Mouse (Mus musculus) neural tube, embryonic 11.5 days (tissue): ENCODE data around the gene Mrpl24. TPM values are rescaled to one million over a fixed set of nuclear protein-coding genes. Genes with fewer than 3 reads are reported as not detected.
"Not testable (repeated sequence)": the region's sequence is repeated elsewhere in the genome, so short reads cannot be mapped to it uniquely, and the experiment has no call there.

ENCODE experiments used
- ATAC-seq: fragments of 200-750 bp; cut with Nextera tagmentation; 2 replicates; pipeline ENCODE4 v1.8.0; 2017; ENCODE audit warnings: moderate number of reproducible peaks, mild to moderate bottlenecking, moderate TSS enrichment, moderate library complexity; ENCODE audit not compliant: insufficient read depth, low FRiP score, low TSS enrichment
- DNase-seq: peaks from one replicate; pipeline ENCODE4 v3.0.0-alpha.2; 2015; ENCODE audit warnings: low spot score
- H3K27ac ChIP-seq: fragments of 300-500 bp; sonication (generic); 2 replicates; pipeline ENCODE4 v1.5.1; 2014; ENCODE audit warnings: low read depth, mild to moderate bottlenecking, low read length
- H3K27me3 ChIP-seq: fragments of 300-500 bp; sonication (generic); 2 replicates; pipeline ENCODE4 v1.6.1; 2014; ENCODE audit warnings: mild to moderate bottlenecking, low read length, mixed read lengths; ENCODE audit not compliant: control insufficient read depth, insufficient read depth
- H3K36me3 ChIP-seq: fragments of 300-500 bp; sonication (generic); 2 replicates; pipeline ENCODE4 v1.6.1; 2014; ENCODE audit warnings: mild to moderate bottlenecking, low read length, moderate library complexity, mixed read lengths; ENCODE audit not compliant: control insufficient read depth, insufficient read depth
- H3K4me1 ChIP-seq: fragments of 300-500 bp; sonication (generic); 2 replicates; pipeline ENCODE4 v1.6.1; 2014; ENCODE audit warnings: low read length, mixed read lengths; ENCODE audit not compliant: control insufficient read depth, insufficient read depth
- H3K4me2 ChIP-seq: fragments of 300-500 bp; sonication (generic); 2 replicates; pipeline ENCODE4 v1.6.1; 2014; ENCODE audit warnings: low read depth, mild to moderate bottlenecking, moderate library complexity
- H3K4me3 ChIP-seq: fragments of 300-500 bp; sonication (generic); 2 replicates; pipeline ENCODE4 v1.5.1; 2014; ENCODE audit warnings: low read depth, low read length
- H3K9ac ChIP-seq: fragments of 300-500 bp; sonication (generic); 2 replicates; pipeline ENCODE4 v1.6.1; 2014; ENCODE audit warnings: mild to moderate bottlenecking, low read length
- H3K9me3 ChIP-seq: fragments of 300-500 bp; sonication (generic); 2 replicates; pipeline ENCODE4 v1.6.1; 2016; ENCODE audit warnings: low read length; ENCODE audit not compliant: control insufficient read depth
- WGBS: fragments of 180-500 bp; shearing (Covaris S2); extraction: QIAGEN DNeasy Blood & Tissue Kit; methylation state at CpG from one replicate; pipeline ENCODE4 v1.1.7; 2014; 5-methylcytosine and 5-hydroxymethylcytosine counted together
- polyA plus RNA-seq: library from polyadenylated mRNA; unstranded; fragments of >200 nt; fragmentation: Nextera tagmentation; extraction: Ambion mirVana; gene quantifications from 2 replicates; pipeline ENCODE4 v1.2.1, GENCODE M21; 2014

The Mrpl24 gene
- polyA plus RNA-seq, 1 experiment from 2014 or later = 79.2 TPM

GRCm38 (mm10) chr3:87891481-87891880 lies 27.8 kb upstream of the Mrpl24 start:
- Histone ChIP-seq H3K4me1 (no peaks in the 10 kb centered on the region), H3K9ac (no peak overlapping the region), H3K4me3 (no peak overlapping the region), H3K27ac (no peak overlapping the region), H3K36me3 (no peaks in the 10 kb centered on the region), H3K4me2 (no peak overlapping the region), H3K9me3 (no peaks in the 10 kb centered on the region), H3K27me3 (no peaks in the 10 kb centered on the region)
- no peak for ATAC-seq
- DNase-seq = no peak
- 61% methylated on average over 3 of the region's 3 CpGs for WGBS

GRCm38 (mm10) chr3:87893367-87893905 lies 25.9 kb upstream of the Mrpl24 start:
- DNase-seq = no peak
- H3K4me2 ChIP-seq = no peak overlapping the region
- no peak overlapping the region for H3K4me3 ChIP-seq
- H3K27me3 ChIP-seq = no peaks in the 10 kb centered on the region
- no peak for ATAC-seq
- no peaks in the 10 kb centered on the region for H3K4me1 ChIP-seq
- no peaks in the 10 kb centered on the region for H3K9me3 ChIP-seq
- H3K9ac ChIP-seq = no peak overlapping the region
- H3K27ac ChIP-seq = no peak overlapping the region
- 79% methylated on average over 3 of the region's 3 CpGs for WGBS
- no peaks in the 10 kb centered on the region for H3K36me3 ChIP-seq

GRCm38 (mm10) chr3:87899266-87899665 lies 20.0 kb upstream of the Mrpl24 start:
- no peak for DNase-seq
- Histone ChIP-seq H3K4me1 (no peaks in the 10 kb centered on the region), H3K36me3 (no peaks in the 10 kb centered on the region), H3K27ac (no peak overlapping the region), H3K4me2 (no peak overlapping the region), H3K27me3 (no peaks in the 10 kb centered on the region), H3K9ac (no peak overlapping the region), H3K9me3 (no peaks in the 10 kb centered on the region), H3K4me3 (no peak overlapping the region)
- WGBS = 70% methylated on average over 3 of the region's 3 CpGs
- no peak for ATAC-seq

- no peak overlapping the region for H3K4me3 ChIP-seq
- H3K4me1 ChIP-seq = no peaks in the 10 kb centered on the region
- WGBS = 81% methylated on average over 3 of the region's 3 CpGs
- no peak overlapping the region for H3K9ac ChIP-seq
- ATAC-seq = no peak
- H3K9me3 ChIP-seq = no peaks in the 10 kb centered on the region
- no peak overlapping the region for H3K4me2 ChIP-seq
- no peaks in the 10 kb centered on the region for H3K27me3 ChIP-seq
- DNase-seq = no peak
- H3K27ac ChIP-seq = no peak overlapping the region
- no peaks in the 10 kb centered on the region for H3K36me3 ChIP-seq
Measured at GRCm38 (mm10) chr3:87899776-87900175, 19.5 kb upstream of the Mrpl24 start.

GRCm38 (mm10) chr3:87901036-87901624 lies 18.2 kb upstream of the Mrpl24 start:
- H3K27me3 ChIP-seq = no peaks in the 10 kb centered on the region
- no peak overlapping the region for H3K4me2 ChIP-seq
- no peak overlapping the region for H3K9ac ChIP-seq
- no peaks in the 10 kb centered on the region for H3K4me1 ChIP-seq
- no peak overlapping the region for H3K4me3 ChIP-seq
- DNase-seq (no peak), ATAC-seq (no peak)
- H3K27ac ChIP-seq = no peak overlapping the region
- no peaks in the 10 kb centered on the region for H3K9me3 ChIP-seq
- 53% methylated on average over 1 of the region's 1 CpGs for WGBS
- no peaks in the 10 kb centered on the region for H3K36me3 ChIP-seq

- not testable (repeated sequence) for DNase-seq, H3K9ac ChIP-seq, H3K27me3 ChIP-seq, H3K4me2 ChIP-seq, H3K36me3 ChIP-seq, H3K27ac ChIP-seq, H3K9me3 ChIP-seq, H3K4me3 ChIP-seq, H3K4me1 ChIP-seq, ATAC-seq
- WGBS = 71% methylated on average over 6 of the region's 6 CpGs
Measured at GRCm38 (mm10) chr3:87901959-87902358, 17.3 kb upstream of the Mrpl24 start.

- Histone ChIP-seq H3K9me3 (no peaks in the 10 kb centered on the region), H3K4me2 (no peak overlapping the region), H3K4me3 (no peak overlapping the region), H3K27ac (no peak overlapping the region), H3K9ac (no peak overlapping the region), H3K36me3 (no peaks in the 10 kb centered on the region), H3K27me3 (no peaks in the 10 kb centered on the region), H3K4me1 (peaks cover 4% of the 10 kb centered on the region; the same call in 1 of the 2 replicates)
- no peak for DNase-seq
- ATAC-seq = no peak
- 51% methylated on average over 5 of the region's 5 CpGs for WGBS
Measured at GRCm38 (mm10) chr3:87903821-87904220, 15.5 kb upstream of the Mrpl24 start.

GRCm38 (mm10) chr3:87905880-87906485 lies 13.3 kb upstream of the Mrpl24 start, which contains the start of gene Hdgf:
Hdgf (plus strand) TSS chr3:87906321.
- Histone ChIP-seq H3K27ac (peak within 1 kb of the TSS; percentile 84), H3K9ac (peak within 1 kb of the TSS; percentile 97), H3K4me2 (peak within 1 kb of the TSS; percentile 89), H3K9me3 (no peaks in the 10 kb centered on the region), H3K4me1 (peaks cover 18% of the 10 kb centered on the region), H3K36me3 (no peaks in the 10 kb centered on the region), H3K27me3 (no peaks in the 10 kb centered on the region), H3K4me3 (peak within 1 kb of the TSS; percentile 98)
- peak; percentile 98 for DNase-seq
- WGBS = under 1% methylated on average over 52 of the region's 57 CpGs
- peak; percentile 95 for ATAC-seq

- no peaks in the 10 kb centered on the region for H3K27me3 ChIP-seq
- peaks cover 20% of the 10 kb centered on the region for H3K4me1 ChIP-seq
- H3K9ac ChIP-seq = peak overlapping the region; percentile 97
- WGBS = 0% methylated on average over 24 of the region's 47 CpGs
- peak overlapping the region; percentile 89 for H3K4me2 ChIP-seq
- peak overlapping the region; percentile 98 for H3K4me3 ChIP-seq
- no peaks in the 10 kb centered on the region for H3K36me3 ChIP-seq
- H3K9me3 ChIP-seq = no peaks in the 10 kb centered on the region
- DNase-seq (peak; percentile 52), ATAC-seq (peak; percentile 39)
- H3K27ac ChIP-seq = peak overlapping the region; percentile 84
Measured at GRCm38 (mm10) chr3:87906601-87906980, 12.7 kb upstream of the Mrpl24 start.
